Mouse (Mus musculus): ENCODE measurements around the gene Sdhb.

Sdhb gene

DNA sequence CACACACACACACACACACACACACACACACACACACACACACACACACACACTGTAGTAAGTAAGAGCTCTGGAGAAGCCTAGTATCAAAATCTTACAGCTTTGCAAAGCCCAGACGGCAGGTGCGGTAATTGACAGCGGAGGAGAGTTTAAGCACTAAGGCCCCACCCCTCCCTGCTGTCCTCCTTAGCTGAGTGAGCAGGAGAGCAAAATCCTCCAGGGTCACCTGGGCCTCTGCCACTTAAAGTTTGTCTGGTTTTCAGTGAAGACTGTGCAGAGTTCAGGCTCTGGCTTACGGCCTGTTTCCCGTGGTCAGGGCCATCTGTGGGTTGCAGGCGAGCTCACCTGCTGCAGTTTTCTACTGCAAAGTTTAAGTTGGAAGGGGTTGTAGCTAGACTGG is 12.5 kb upstream of the Sdhb start:
- DNase-seq (ENCODE audit: low spot score), result no peak

DNA sequence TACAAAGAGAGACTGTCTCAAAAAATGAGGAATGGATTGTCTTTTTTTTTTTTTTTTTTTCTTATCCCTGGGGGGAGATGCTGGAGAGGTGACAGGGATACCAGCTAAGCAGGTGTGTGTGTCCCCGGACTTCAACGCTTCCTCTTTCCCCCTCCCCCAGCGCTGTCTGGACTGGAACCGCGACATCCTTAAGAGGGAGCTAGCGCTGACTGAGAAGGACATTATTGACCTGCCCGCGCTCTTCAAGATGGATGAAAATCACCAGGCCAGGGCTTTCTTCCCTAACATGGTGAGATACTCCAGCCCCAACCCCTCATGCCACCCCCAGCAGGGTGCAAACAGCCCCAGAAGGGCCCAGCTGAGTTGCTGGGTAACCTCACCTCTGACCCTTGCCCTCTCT is 12.0 kb upstream of the Sdhb start:
- no peak for DNase-seq (ENCODE audit: low spot score)

DNA sequence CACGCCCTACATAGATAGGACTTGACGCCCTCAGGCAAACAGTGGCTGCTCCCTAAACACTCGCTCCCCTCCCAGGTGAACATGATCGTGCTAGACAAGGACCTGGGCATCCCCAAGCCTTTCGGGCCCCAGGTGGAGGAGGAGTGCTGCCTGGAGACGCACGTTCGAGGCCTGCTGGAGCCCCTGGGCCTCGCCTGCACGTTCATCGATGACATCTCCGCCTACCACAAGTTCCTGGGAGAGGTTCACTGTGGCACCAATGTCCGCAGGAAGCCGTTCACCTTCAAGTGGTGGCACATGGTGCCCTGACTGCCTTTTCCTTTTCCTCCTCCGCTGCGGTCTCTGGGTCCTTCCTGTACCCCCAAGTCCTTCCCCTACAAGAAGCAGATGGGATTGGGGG is 11.4 kb upstream of the Sdhb start:
- DNase-seq (ENCODE audit: low spot score), result no peak

DNA sequence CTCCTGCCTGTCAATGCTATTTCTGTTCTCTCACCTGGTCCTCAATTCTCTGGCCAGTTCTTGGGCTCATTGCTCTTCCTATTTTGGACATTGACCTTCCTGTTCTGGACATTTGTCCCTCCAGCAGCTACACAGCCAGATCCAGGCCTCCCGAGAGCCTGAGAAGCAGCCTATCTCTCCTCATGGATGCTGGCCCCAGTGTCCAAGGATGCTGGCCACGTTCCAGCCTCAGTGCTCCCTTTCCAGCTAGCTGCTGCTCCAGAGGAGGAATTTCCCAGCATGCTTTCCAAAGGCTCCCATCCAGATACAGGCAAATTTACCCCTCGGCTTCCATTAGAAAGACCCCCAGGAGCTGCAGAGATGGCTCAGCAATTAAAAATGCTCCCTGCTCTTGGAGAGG is 10.4 kb upstream of the Sdhb start:
- no peak for DNase-seq (ENCODE audit: low spot score)

DNA sequence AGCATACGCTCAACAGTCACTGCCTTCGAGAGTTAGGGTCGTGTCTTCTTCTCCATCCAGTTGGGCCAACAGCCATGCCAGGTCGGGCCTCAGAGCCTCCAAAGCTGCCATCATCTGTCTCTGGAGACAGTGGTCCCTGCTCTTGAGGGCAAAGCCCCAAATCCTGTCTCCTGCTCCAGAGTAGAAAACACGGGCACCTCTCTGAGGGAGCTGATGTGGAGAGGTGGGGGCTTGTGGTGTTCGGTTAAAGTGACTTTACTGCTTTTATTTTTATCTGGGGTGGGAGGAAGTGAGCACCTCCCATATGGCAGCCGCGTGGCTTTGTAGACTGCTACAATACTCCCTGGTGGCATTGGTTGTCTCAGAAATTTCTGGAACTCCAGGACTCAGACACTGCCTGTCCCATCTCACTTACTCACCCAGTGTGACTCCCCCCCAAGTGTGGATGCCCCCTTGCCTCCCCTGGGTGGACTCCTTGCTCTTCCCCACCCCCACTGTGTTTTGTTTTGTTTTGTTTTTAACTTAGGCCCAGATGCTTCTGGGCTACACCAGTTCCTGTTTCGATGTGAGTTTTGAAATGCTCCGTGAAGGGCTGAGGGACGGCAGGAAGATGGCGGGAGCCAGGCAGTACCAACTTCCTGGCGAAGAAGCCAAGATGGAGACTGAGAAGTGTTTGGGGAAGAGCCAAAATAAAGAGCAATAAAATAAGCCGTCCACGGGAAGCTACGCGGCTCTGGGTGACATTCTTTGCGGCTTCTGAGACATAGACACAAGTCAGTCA is 9.0 kb upstream of the Sdhb start:
- DNase-seq (ENCODE audit: low spot score), result no peak

DNA sequence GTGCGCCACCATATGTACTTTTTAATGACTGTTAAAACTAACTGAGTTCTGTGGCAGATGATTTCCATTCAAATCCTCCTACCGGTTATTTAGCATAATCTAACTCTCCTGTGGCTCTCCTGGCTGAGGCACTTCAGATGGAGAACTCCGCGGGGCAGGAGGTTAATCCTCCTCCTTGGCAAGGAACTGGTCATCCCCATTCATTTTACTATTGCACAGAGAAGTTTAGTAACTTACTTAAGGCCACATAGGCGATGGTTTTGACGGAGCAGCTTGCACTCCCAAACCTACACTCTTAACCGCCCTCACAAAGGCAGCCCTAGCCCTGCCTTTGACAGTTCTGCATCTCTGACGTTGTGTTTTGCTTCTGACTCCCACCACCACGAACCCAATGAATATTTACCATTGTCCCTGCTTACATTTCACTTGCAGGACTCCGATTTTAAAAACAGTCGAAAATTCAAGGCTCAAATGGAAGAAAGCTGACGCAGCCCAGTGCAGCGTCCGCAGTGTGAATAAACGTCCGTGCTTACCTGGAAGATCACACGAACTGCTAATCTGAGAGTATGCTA is 3.8 kb upstream of the Sdhb start:
- DNase-seq (ENCODE audit: low spot score), result no peak

DNA sequence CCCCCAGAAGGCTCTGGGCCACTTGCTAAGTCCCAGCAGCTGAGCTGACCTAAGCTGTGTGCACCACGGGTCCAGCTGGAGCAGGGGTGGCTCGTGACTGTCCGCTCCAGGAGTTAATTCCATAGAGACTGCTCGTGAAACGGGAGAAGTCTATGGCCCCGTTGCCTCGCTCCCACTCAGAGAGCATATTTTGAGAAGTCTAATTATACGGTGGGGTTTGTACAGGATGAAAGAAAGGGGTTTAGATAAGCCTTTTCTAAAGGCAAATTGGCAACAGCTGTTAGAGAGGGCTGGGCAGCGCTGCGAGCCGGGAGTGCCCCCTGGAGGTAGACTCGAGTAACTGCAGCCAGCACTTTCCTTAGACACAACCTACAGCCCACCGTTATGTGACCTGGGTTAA is 3.3 kb upstream of the Sdhb start:
- no peak for DNase-seq (ENCODE audit: low spot score)

DNA sequence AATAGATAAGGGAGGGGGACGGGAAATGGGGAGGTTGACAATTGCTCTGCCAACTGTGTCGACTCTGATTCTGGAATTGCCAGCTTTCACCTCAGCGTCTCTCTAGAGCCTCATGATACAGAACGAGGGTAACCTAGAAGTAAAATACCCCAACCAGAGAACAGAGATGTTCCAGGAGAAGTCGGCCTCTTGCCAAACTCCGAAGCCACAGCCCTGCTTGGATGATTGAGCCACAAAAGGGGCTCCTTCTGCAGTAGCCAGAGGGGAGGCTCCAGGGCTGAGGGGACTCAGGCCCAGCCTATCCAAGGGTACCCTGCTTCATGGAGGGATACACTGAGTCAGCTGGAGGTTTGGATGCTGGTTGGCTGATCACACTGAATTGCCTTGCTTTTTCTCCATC is 2.7 kb upstream of the Sdhb start:
- DNase-seq (ENCODE audit: low spot score), result no peak

DNA sequence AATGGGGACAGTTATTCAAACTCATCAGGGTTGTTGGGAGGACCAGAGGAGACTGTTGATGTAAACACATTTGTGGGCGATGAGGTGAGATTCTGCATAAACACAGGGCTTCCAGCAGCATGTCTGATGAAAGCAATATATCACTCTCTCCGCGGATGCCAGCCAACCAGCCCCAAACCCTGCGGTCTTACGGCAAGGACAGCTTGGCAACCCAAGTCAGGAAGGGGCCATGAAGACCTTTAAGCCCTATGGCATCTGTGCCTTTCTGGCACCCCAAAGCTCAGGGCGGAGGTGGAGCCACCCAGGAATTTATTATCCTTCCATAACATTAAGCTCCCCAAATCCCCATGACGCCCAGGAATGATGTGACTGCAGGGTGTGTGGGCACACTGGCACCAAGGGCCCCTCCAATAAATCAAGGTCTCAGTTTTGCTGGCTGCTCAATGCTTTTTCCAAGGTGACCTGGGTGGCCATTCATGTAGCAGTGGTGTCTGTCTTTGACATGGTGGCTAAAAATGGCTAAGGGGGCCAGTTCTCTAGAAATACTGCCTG is 1.8 kb upstream of the Sdhb start:
- no peak for DNase-seq (ENCODE audit: low spot score)

DNA sequence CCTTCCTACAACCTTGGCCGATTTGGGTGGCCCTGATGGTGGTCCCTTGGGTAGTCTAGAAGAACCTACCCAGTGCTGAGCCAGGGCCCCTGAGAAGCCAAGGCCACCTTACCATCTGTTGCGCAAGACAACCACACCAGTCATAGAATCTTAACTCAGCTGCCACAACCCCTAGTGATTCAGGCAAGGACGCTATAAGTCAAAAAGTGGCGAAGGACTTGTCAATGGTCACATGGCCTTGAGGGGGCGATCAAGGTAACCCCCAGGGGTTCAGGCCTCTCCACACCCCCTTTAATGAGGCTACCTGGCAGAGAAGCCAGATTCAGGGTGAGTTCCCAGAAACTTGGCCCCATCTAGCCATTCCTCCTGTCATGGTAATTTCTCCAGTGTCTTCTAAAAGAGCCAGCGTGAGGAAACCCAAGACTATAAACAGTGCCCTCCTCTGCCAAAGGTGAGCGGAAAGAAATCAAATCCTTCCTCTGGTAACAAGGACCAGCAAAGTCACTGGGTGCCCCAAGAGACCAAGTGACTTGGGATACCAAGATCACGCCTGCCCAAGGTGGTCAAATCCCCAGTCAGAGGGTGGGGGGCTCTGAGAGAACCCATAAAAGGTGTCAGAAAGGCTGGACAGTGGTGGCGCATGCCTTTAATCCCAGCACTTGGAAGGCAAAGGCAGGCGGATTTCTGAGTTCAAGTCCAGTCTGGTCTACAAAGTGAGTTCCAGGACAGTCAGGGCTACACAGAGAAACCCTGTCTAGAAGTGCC is 1.1 kb upstream of the Sdhb start:
- DNase-seq (ENCODE audit: low spot score), result no peak

DNA sequence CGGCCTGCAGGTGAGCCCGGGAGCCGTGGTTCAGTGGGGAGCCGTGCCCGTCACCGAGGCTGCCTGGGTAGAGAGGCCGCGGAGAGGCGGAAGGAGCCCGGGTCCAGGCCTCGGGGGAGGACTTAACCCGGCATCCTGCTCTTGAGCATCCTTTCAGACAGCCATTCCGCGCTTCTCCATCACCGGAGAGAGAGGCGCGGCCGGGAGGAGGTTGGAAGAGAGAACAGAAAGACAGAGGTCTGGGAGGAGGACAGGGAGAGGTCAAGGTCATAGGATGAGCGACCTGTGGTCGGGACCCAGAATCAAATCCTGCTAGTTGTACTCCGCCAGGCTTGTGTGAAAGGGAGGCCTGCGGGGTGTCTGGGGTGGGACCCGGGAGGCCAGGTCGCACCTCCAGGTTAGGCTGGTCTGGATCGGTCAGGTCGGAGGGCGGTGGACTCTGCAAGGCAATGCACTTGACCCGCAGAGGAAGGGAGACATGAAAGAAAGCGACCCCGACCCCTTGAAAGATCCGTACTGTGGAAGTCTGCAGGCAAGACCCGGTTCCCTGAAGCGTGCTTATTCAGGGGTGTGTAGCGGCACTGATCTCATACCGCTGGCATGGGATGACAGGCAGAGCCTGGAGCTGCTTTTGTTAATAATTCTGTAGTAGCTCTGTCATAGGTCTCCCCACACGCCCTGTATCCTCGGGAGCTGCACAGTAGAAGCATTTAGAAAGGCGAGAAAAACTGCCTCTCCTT is 634 bp downstream of the Sdhb start:
- no peak for DNase-seq (ENCODE audit: low spot score)

DNA sequence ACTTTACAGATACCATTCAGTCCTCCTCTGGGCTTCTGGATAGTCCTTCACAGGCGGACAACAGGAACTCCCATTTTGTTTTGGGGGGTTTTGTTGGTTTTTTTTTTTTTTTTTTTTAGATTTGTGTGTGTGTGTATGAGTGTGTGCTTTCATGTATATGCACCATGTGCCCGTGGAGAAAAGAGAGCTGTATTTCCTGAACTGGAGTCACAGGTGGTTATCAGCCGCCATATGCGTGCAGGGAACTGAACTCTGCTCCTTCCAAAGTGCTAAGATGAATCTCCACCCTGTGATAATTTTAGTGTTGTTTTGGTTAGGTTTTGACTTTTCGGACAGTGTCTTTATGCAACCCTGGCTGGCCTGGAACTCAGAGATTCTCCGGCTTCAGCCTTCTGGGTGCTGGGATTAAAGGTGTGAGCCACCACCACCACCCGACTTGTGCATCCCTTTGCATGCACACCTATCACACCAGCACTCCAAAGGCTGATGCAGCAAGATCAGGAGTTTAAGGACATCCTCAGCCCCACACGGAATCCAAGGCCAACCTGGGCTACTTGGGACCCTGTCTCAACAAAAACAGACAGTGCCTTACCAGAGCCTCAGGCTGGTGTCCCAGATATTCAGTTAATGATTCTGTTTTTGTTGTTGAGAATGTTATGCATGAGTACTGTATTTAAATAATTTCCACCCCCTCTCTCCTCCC is 1.4 kb downstream of the Sdhb start:
- DNase-seq (ENCODE audit: low spot score), result no peak

DNA sequence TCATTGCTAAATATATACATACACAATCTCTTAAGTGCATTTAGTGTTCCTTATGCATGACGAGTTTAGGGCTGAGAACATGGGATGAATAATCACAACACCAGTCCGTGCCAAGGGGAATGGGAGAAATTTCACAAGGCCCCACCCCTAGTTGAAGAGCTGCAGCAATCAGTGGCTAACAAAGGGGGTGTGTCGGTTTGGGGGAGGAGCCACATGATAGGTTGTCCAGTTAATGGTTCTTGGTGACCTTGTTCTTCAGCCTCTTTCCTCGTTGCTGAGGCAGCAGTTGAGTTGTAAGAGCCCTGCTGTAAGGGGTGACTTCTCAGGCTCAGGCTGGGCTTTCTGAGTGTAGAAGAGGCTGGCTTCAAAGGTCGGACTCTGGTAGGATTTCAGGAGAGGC is 1.9 kb downstream of the Sdhb start:
- no peak for DNase-seq (ENCODE audit: low spot score)

DNA sequence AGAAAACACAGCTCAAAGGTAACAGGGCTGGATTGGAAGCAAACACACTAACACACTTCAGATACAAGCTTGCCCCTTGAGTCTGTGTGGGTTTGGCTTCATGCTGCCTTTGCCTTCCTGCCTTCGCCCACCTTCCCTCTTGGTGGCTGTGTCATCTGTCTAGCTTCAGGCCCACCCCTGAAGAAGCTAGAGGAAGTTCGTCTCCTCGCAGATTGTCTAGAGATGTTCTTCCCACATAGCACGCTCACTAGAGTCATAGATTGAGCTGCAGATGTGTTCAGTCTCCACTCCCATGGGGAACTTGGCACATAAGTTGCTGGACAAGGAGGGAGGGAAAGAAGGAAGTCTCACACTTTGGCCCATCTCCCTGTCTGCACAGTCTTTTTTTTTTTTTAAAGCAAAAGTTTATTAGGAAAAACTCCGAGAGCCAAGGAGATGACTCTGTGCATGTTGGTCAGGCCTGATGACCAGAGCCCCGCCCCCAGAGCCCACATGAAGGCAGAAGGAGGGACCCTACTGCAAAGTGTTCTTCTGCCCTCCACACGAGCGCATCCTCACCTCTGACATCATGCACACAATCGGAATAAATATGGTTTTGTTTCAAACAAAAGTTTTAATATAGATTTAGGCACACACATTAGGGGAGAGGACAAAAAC is 3.1 kb downstream of the Sdhb start:
- DNase-seq (ENCODE audit: low spot score), result no peak

DNA sequence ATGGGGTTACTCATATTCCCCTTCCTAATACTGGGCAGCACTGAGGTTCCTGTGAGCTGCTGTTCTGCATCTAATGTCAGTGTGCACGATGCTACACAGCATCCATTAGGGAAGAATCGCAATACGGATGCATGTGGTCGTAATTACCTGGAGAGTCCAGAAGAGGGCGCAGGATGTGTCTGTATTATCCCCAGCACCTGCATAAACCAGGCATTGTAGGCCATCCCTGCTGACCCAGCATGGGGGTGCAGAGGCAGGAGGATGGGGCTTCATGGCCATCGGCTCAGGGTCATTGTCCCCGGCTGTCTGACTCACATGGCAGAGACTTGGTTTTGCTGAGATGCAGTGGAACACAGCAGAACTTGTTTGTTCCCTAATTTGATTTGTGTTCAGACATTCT is 3.6 kb downstream of the Sdhb start:
- no peak for DNase-seq (ENCODE audit: low spot score)

DNA sequence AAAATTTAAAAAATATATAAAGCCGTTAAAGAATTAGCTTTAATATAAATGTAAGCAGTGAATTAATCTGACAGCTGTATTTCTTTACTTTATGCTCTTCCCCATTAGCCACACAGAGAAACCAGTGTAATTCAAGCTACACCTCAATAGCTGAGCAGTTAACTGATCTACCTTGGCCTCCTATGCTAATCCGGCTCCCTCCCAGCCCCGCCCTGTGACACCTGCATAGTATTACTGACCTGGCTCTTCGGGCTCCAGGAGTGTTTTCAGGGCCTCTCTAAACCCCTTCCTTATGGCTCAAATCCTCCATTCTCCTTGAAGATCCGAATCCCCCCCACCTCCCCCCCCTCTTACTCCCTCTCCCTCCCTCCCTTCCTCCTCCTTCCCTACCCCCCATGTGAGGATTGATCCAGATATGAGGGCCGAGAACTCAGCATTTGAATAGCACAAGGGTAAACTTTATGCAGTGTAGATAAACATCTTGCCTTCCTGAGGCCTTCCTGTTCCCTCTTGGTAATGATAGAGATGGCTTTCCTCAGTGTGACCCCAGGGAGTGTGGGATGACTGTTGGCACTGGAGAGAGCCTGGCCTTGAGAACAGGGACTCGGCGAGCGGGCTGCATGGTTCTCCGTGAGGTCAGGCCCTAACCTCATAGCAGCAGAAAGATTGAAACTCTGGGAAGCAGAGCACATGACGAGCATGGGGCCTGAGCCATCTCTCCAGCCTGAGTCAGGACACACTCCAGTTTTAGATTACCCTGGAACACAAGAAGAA is 6.6 kb downstream of the Sdhb start:
- no peak for DNase-seq (ENCODE audit: low spot score)

DNA sequence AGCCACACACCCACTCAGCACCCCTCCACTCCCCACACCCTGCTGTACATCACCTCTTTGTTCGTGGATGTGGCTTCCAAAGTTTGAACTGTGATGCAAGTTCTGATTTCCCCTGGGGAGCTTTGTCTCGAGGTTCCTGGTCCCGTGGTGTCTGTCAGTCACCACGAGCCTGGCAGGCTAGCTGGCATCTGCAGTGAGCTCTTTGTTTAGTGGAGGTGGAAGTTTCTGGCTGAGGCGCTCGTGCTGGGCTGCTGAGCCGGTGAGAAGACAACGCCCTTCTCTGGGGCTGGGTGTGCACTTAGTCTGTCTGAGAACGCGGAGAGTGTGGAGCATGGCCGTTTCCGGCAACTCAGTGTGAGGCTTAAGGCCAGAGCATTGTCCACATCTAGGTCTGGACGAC is 10.7 kb downstream of the Sdhb start:
- no peak for DNase-seq (ENCODE audit: low spot score)

DNA sequence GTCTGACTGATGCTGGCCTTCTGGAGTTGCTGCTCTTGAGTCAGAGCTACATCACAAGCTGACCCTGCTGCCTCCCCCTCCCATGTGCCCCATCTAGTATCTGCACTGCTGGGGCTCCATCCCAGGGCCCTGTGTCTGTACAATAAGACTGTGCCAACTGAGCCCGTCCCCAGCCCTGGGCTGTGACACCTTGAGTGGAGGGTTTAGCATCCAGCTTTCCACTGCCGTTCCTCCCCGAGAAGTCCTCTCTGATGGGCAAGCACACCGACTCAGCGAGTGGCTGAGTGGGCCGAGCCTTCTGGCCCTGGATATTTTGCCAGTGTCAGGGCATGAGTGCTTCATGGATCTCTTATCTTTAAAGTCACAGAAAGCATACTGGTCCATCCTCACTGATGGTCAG is 13.4 kb downstream of the Sdhb start:
- DNase-seq (ENCODE audit: low spot score), result no peak

DNA sequence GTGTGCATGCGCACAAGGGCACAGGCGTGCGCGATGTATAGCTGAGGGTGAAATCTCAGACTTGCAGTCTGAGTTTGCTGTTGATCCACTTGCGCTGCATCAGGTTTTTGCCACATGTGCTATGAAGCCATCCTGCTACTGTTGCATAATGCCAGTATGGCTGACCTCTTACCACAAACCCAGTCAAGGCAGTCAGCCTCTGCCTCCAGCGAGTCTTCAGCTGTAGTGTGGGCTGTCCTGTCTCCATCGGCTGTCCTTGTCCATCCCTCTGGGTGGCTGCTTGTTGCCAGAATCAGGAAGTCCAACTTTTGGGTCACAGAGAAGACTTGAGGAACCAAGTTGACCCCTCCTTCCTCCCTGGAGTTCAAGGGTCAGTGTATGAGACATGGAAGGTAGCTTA is 14.4 kb downstream of the Sdhb start:
- no peak for DNase-seq (ENCODE audit: low spot score)

DNA sequence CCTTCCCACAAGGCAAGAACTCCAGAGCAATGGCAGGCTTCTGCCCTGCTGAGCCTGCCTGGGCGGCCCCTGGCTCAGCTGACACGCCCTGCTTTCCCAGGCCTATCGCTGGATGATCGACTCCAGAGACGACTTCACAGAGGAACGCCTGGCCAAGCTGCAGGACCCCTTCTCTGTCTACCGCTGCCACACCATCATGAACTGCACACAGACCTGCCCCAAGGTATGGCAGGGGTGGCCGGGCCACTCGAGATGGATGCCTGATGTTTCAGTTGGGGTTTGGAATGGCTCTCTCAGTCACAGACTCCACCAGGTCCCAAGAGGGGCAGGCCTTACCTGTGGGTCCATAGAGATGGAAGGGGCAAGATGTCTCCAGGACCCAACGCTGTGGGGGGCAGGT is 16.3 kb downstream of the Sdhb start:
- no peak for DNase-seq (ENCODE audit: low spot score)

Data from urinary bladder, postnatal 10 days (tissue).